Mouse (Mus musculus) stomach, embryonic 16.5 days (tissue): ENCODE measurements around the gene Ttn. TPM values are rescaled to one million over a fixed set of nuclear protein-coding genes. Genes with fewer than 3 reads are reported as not detected.

ENCODE experiments used
- ATAC-seq: fragments of 200-750 bp; cut with Nextera tagmentation; 2 replicates; pipeline ENCODE4 v1.8.0; 2017; ENCODE audit warnings: moderate number of reproducible peaks, moderate TSS enrichment; ENCODE audit not compliant: insufficient read depth, low FRiP score
- H3K27ac ChIP-seq: fragments of 300-500 bp; sonication (generic); 2 replicates; pipeline ENCODE4 v1.5.1; 2014; ENCODE audit warnings: low read length
- H3K27me3 ChIP-seq: fragments of 300-500 bp; sonication (generic); 2 replicates; pipeline ENCODE4 v1.6.1; 2014; ENCODE audit warnings: low read length, control low read depth, mixed read lengths; ENCODE audit not compliant: control insufficient read depth, insufficient read depth
- H3K36me3 ChIP-seq: fragments of 300-500 bp; sonication (generic); 2 replicates; pipeline ENCODE4 v1.6.1; 2014; ENCODE audit warnings: low read length; ENCODE audit not compliant: control insufficient read depth, insufficient read depth
- H3K4me1 ChIP-seq: fragments of 300-500 bp; sonication (generic); 2 replicates; pipeline ENCODE4 v1.6.1; 2014; ENCODE audit warnings: low read length, control low read depth, mixed read lengths; ENCODE audit not compliant: control insufficient read depth, insufficient read depth
- H3K4me2 ChIP-seq: fragments of 300-500 bp; sonication (generic); 2 replicates; pipeline ENCODE4 v1.6.1; 2014; ENCODE audit warnings: low read depth, low read length, mixed read lengths
- H3K4me3 ChIP-seq: fragments of 300-500 bp; sonication (generic); replicated peaks from 2 replicates; pipeline ENCODE4 v1.5.1; 2014; ENCODE audit warnings: mild to moderate bottlenecking, low read length
- H3K9ac ChIP-seq: fragments of 300-500 bp; sonication (generic); 2 replicates; pipeline ENCODE4 v1.6.1; 2014; ENCODE audit warnings: low read length
- H3K9me3 ChIP-seq: fragments of 300-500 bp; sonication (generic); replicated peaks from 2 replicates; pipeline ENCODE4 v1.6.1; 2016; ENCODE audit warnings: low read length, control low read depth; ENCODE audit not compliant: control insufficient read depth
- WGBS: fragments of 180-500 bp; shearing (Covaris S2); extraction: QIAGEN DNeasy Blood & Tissue Kit; methylation state at CpG from one replicate; pipeline ENCODE4 v1.1.7; 2014; 5-methylcytosine and 5-hydroxymethylcytosine counted together
- polyA plus RNA-seq: library from polyadenylated mRNA; unstranded; fragments of >200 nt; fragmentation: Nextera tagmentation; extraction: Ambion mirVana; gene quantifications from 2 replicates; pipeline ENCODE4 v1.2.1, GENCODE M21; 2015

Gene Ttn
- polyA plus RNA-seq, 1 experiment from 2014 or later, result 45.3 TPM

GRCm38 (mm10) chr2:76929718-76930117, 52.6 kb downstream of the Ttn start:
- Histone ChIP-seq H3K4me2 (no peak overlapping the region), H3K36me3 (no peaks in the 10 kb centered on the region), H3K4me1 (no peaks in the 10 kb centered on the region), H3K27me3 (no peaks in the 10 kb centered on the region), H3K9me3 (no peaks in the 10 kb centered on the region), H3K4me3 (no peak overlapping the region), H3K9ac (no peak overlapping the region), H3K27ac (no peak overlapping the region)
- ATAC-seq, result no peak
- WGBS, result 4% methylated on average over 2 of the region's 2 CpGs

GRCm38 (mm10) chr2:76928816-76929215, 53.5 kb downstream of the Ttn start:
- H3K36me3 ChIP-seq, result no peaks in the 10 kb centered on the region
- no peak overlapping the region for H3K4me3 ChIP-seq
- no peak for ATAC-seq
- H3K27me3 ChIP-seq, result no peaks in the 10 kb centered on the region
- H3K9ac ChIP-seq, result no peak overlapping the region
- H3K4me2 ChIP-seq, result no peak overlapping the region
- WGBS, result 65% methylated on average over 3 of the region's 3 CpGs
- H3K27ac ChIP-seq, result no peak overlapping the region
- H3K9me3 ChIP-seq, result no peaks in the 10 kb centered on the region
- H3K4me1 ChIP-seq, result no peaks in the 10 kb centered on the region

GRCm38 (mm10) chr2:76928298-76928697, 54.0 kb downstream of the Ttn start:
- 56% methylated on average over 7 of the region's 7 CpGs for WGBS
- Histone ChIP-seq H3K27ac (no peak overlapping the region), H3K9ac (no peak overlapping the region), H3K36me3 (no peaks in the 10 kb centered on the region), H3K27me3 (no peaks in the 10 kb centered on the region), H3K4me3 (no peak overlapping the region), H3K4me1 (no peaks in the 10 kb centered on the region), H3K9me3 (no peaks in the 10 kb centered on the region), H3K4me2 (no peak overlapping the region)
- ATAC-seq, result no peak; the same call in 1 of the 2 replicates

- H3K9ac ChIP-seq, result no peak overlapping the region
- H3K27ac ChIP-seq, result no peak overlapping the region
- no peak overlapping the region for H3K4me2 ChIP-seq
- no peaks in the 10 kb centered on the region for H3K9me3 ChIP-seq
- H3K4me3 ChIP-seq, result no peak overlapping the region
- H3K4me1 ChIP-seq, result no peaks in the 10 kb centered on the region
- WGBS, result 63% methylated on average over 12 of the region's 12 CpGs
- H3K36me3 ChIP-seq, result no peaks in the 10 kb centered on the region
- no peaks in the 10 kb centered on the region for H3K27me3 ChIP-seq
- no peak for ATAC-seq
Measured at GRCm38 (mm10) chr2:76926927-76927326, 55.4 kb downstream of the Ttn start.

- Histone ChIP-seq H3K27me3 (no peaks in the 10 kb centered on the region), H3K36me3 (no peaks in the 10 kb centered on the region), H3K9ac (no peak overlapping the region), H3K9me3 (no peaks in the 10 kb centered on the region), H3K27ac (no peak overlapping the region), H3K4me2 (no peak overlapping the region), H3K4me3 (no peak overlapping the region), H3K4me1 (no peaks in the 10 kb centered on the region)
- 92% methylated on average over 10 of the region's 10 CpGs for WGBS
- ATAC-seq, result no peak
Measured at GRCm38 (mm10) chr2:76914959-76915358, 67.4 kb downstream of the Ttn start.

- no peak for ATAC-seq
- no peaks in the 10 kb centered on the region for H3K4me1 ChIP-seq
- WGBS, result 74% methylated on average over 15 of the region's 15 CpGs
Measured at GRCm38 (mm10) chr2:76908705-76909457, 73.5 kb downstream of the Ttn start.

GRCm38 (mm10) chr2:76903351-76903750, 79.0 kb downstream of the Ttn start:
- Histone ChIP-seq H3K4me3 (no peak overlapping the region), H3K36me3 (no peaks in the 10 kb centered on the region), H3K27me3 (no peaks in the 10 kb centered on the region), H3K27ac (no peak overlapping the region), H3K9me3 (no peaks in the 10 kb centered on the region), H3K4me1 (no peaks in the 10 kb centered on the region), H3K9ac (no peak overlapping the region), H3K4me2 (no peak overlapping the region)
- ATAC-seq, result no peak
- WGBS, result 83% methylated on average over 11 of the region's 11 CpGs

More at GRCm38 (mm10) chr2:76908705-76909457, 73.5 kb downstream of the Ttn start:
- Histone ChIP-seq H3K9me3 (no peaks in the 10 kb centered on the region), H3K4me2 (no peak overlapping the region), H3K27me3 (no peaks in the 10 kb centered on the region), H3K4me3 (no peak overlapping the region), H3K36me3 (no peaks in the 10 kb centered on the region), H3K9ac (no peak overlapping the region), H3K27ac (no peak overlapping the region)

- 77% methylated on average over 24 of the region's 24 CpGs for WGBS
- Histone ChIP-seq H3K4me1 (no peaks in the 10 kb centered on the region), H3K36me3 (no peaks in the 10 kb centered on the region), H3K4me2 (no peak overlapping the region), H3K27ac (no peak overlapping the region), H3K9ac (no peak overlapping the region), H3K9me3 (no peaks in the 10 kb centered on the region), H3K27me3 (no peaks in the 10 kb centered on the region), H3K4me3 (no peak overlapping the region)
- no peak for ATAC-seq
Measured at GRCm38 (mm10) chr2:76901476-76902086, 80.8 kb downstream of the Ttn start.

GRCm38 (mm10) chr2:76899886-76900285, 82.5 kb downstream of the Ttn start:
- Histone ChIP-seq H3K4me2 (no peak overlapping the region), H3K9ac (no peak overlapping the region), H3K9me3 (no peaks in the 10 kb centered on the region), H3K27ac (no peak overlapping the region), H3K4me1 (no peaks in the 10 kb centered on the region), H3K36me3 (no peaks in the 10 kb centered on the region), H3K4me3 (no peak overlapping the region), H3K27me3 (no peaks in the 10 kb centered on the region)
- ATAC-seq, result no peak
- WGBS, result 95% methylated on average over 11 of the region's 11 CpGs
